Mouse (Mus musculus) heart, embryonic 13.5 days (tissue): Measurements from ENCODE around the gene Olfr1049. TPM values are rescaled to one million over a fixed set of nuclear protein-coding genes. Genes with fewer than 3 reads are reported as not detected.
"Not testable (repeated sequence)": the region's sequence is repeated elsewhere in the genome, so short reads cannot be mapped to it uniquely, and the experiment has no call there.

ENCODE experiments used
- ATAC-seq: fragments of 200-750 bp; cut with Nextera tagmentation; 2 replicates; pipeline ENCODE4 v1.8.0; 2017; ENCODE audit warnings: moderate TSS enrichment; ENCODE audit not compliant: insufficient number of reproducible peaks, low FRiP score, low TSS enrichment; ENCODE audit errors: extremely low read depth
- H3K27ac ChIP-seq: fragments of 300-500 bp; sonication (generic); replicated peaks from 2 replicates; pipeline ENCODE4 v1.5.1; 2015; ENCODE audit warnings: moderate library complexity, mild to moderate bottlenecking, inconsistent platforms
- H3K27me3 ChIP-seq: fragments of 300-500 bp; sonication (generic); replicated peaks from 2 replicates; pipeline ENCODE4 v1.6.1; 2015; ENCODE audit warnings: mild to moderate bottlenecking, inconsistent platforms
- H3K36me3 ChIP-seq: fragments of 300-500 bp; sonication (generic); 2 replicates; pipeline ENCODE4 v1.6.1; 2015; ENCODE audit warnings: mild to moderate bottlenecking, inconsistent platforms
- H3K4me1 ChIP-seq: fragments of 300-500 bp; sonication (generic); 2 replicates; pipeline ENCODE4 v1.6.1; 2015; ENCODE audit warnings: inconsistent platforms
- H3K4me2 ChIP-seq: fragments of 300-500 bp; sonication (generic); 2 replicates; pipeline ENCODE4 v1.6.1; 2015; ENCODE audit warnings: inconsistent platforms, mild to moderate bottlenecking, moderate library complexity
- H3K4me3 ChIP-seq: fragments of 300-500 bp; sonication (generic); 2 replicates; pipeline ENCODE4 v1.5.1; 2015; ENCODE audit warnings: moderate library complexity, mild to moderate bottlenecking, inconsistent platforms
- H3K9ac ChIP-seq: fragments of 300-500 bp; sonication (generic); 2 replicates; pipeline ENCODE4 v1.6.1; 2015; ENCODE audit warnings: inconsistent platforms, mild to moderate bottlenecking, moderate library complexity
- H3K9me3 ChIP-seq: fragments of 300-500 bp; sonication (generic); 2 replicates; pipeline ENCODE4 v1.6.1; 2016; ENCODE audit warnings: inconsistent platforms
- WGBS: fragments of 180-500 bp; shearing (Covaris S2); methylation state at CpG from one replicate; pipeline ENCODE4 v1.1.7; 2015; ENCODE audit warnings: mixed read lengths; 5-methylcytosine and 5-hydroxymethylcytosine counted together
- polyA plus RNA-seq: library from polyadenylated mRNA; unstranded; fragments of >200 nt; fragmentation: Nextera tagmentation; extraction: Ambion mirVana; gene quantifications from 2 replicates; pipeline ENCODE4 v1.2.1, GENCODE M21; 2015

Olfr1049 gene
- not detected in 2 replicates for polyA plus RNA-seq

DNA sequence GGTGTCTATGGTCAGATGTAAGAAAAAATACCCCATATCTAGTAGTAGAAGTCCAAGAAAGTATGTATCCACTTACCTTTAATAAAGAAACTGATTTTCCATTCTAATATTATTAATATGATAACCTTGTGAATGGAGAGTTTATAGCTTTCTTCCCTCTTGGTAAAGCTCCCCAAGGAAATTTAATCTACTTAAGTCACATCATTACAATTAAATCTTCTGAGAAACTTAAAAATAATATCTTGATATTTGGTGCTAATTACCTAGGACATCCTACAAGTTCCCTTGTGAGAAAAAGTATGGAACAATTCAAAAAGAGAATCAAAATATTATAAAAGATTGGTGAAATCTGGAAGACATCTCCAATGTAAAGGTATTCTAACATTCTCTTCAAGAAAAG lies at the start of gene Olfr1049:
Gene Olfr1049 (minus strand): TSS at position 101 of the 400 bp plus-strand sequence.
- not testable (repeated sequence) for H3K9me3 ChIP-seq, H3K27ac ChIP-seq, H3K27me3 ChIP-seq, H3K4me1 ChIP-seq, ATAC-seq, H3K4me2 ChIP-seq, H3K36me3 ChIP-seq, H3K9ac ChIP-seq, H3K4me3 ChIP-seq

DNA sequence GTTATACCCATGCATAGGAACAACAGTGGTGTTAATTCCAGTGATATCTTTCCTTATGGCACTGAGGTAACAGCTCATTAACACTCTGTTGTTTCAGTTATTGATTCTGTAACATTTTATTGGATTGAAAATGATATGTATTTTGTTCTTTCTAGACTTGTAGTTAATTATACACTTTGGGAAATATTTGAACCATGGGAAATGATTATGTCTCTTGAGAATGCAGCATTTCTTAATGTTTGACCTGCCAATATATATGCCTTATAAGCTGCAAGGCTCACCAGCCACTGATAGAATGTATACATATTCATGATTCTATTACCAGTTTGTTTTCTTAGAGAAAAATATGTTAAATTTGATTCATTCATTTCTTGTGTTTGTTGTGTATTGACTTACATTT lies 34.0 kb upstream of the Olfr1049 start, which contains the start of gene Olfr1052:
Gene Olfr1052 (plus strand): TSS at position 301 of the 400 bp plus-strand sequence.
- no peaks in the 10 kb centered on the region for H3K9me3 ChIP-seq
- H3K9ac ChIP-seq = no peak within 1 kb of the TSS
- no peak for ATAC-seq
- no peak within 1 kb of the TSS for H3K27ac ChIP-seq
- H3K4me3 ChIP-seq = no peak within 1 kb of the TSS
- H3K36me3 ChIP-seq = no peaks in the 10 kb centered on the region
- H3K4me1 ChIP-seq = no peaks in the 10 kb centered on the region
- no peaks in the 10 kb centered on the region for H3K27me3 ChIP-seq
- no peak within 1 kb of the TSS for H3K4me2 ChIP-seq

DNA sequence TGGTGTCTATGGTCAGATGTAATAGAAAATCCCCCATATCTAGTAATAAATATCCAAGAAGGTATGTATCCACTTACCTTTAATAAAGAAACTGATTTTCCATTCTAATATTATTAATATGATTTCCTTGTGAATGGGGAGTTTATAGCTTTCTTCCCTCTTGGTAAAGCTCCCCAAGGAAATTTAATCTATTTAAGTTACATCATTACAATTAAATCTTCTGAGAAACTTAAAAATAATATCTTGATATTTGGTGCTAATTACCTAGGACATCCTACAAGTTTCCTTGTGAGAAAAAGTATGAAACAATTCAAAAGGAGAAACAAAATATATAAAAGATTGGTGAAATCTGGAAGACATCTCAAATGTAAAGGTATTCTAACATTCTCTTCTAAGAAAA lies 20.9 kb upstream of the Olfr1049 start, which contains the start of gene Olfr1051:
Gene Olfr1051 (minus strand): TSS at position 101 of the 400 bp plus-strand sequence.
- H3K9ac ChIP-seq, H3K9me3 ChIP-seq, ATAC-seq, H3K27me3 ChIP-seq, H3K36me3 ChIP-seq, H3K4me2 ChIP-seq, H3K4me3 ChIP-seq, H3K27ac ChIP-seq, H3K4me1 ChIP-seq: not testable (repeated sequence)

DNA sequence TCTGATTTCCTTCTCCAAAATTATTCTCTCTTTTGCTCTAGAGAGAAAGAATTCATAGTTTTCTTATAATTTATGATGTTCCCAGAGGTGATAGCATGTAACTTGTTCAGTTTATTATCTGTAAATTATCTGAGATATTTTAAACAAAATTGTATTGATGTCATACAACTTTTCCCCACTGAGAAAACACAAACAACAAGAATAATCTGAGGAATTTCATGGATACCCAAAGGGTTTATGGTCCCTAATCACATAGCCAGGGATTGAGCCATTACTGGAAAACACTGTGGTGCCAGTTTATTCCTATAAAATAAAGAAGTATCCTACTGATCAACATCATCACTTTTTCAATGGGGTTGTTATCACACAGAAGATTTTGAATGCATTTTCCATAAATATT lies 17.9 kb downstream of the Olfr1049 start, which contains the start of gene Olfr1048:
Gene Olfr1048 (minus strand): TSS at position 101 of the 400 bp plus-strand sequence.
- Histone ChIP-seq H3K9ac (no peak within 1 kb of the TSS), H3K4me3 (no peak within 1 kb of the TSS), H3K27me3 (no peaks in the 10 kb centered on the region), H3K4me1 (no peaks in the 10 kb centered on the region), H3K36me3 (no peaks in the 10 kb centered on the region), H3K9me3 (no peaks in the 10 kb centered on the region; the same call in 1 of the 2 replicates), H3K4me2 (no peak within 1 kb of the TSS), H3K27ac (no peak within 1 kb of the TSS)
- ATAC-seq = no peak

DNA sequence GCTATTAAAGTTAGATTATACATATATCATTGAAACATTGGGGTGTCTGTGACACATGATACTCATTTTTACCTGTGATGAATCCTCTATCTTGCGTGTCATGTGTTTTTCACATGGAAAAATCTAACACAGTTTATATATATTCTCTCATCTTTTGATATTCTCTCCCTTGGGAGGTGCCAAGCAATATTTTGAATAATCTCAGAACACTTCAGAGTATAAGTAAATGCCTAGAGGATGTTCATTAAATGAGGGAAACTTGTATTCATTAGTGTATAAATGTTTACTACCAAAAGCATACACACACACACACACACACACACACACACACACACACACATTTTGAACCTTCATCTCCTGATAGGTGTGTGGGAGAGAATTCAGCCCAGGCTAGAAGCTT lies 26.8 kb downstream of the Olfr1049 start, which contains the start of gene Olfr1047:
Gene Olfr1047 (minus strand): TSS at position 101 of the 400 bp plus-strand sequence.
- Histone ChIP-seq H3K36me3 (no peaks in the 10 kb centered on the region), H3K4me2 (no peak within 1 kb of the TSS), H3K4me1 (no peaks in the 10 kb centered on the region), H3K4me3 (no peak within 1 kb of the TSS), H3K27ac (no peak within 1 kb of the TSS), H3K9me3 (no peaks in the 10 kb centered on the region), H3K9ac (no peak within 1 kb of the TSS), H3K27me3 (no peaks in the 10 kb centered on the region)
- ATAC-seq = no peak
- 69% methylated on average over 1 of the region's 1 CpGs for WGBS

DNA sequence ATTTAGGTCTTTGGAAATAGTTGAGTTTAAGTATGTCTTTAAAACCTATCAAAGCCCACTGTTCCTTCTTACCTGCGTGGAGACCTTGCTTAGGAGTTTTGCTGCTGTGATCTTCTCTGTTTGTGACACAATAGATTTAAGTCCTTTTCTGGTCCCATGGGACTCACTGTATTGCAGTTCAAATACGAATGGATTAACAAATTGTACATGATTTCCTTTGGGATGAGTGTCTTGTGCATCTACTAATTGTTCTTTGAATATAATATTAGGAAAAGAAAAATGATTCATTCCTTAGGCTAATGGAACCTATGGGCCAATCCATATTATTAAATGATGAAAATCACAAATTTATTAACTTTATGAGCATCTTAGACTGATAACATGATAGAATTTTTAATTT lies 38.9 kb downstream of the Olfr1049 start, which contains the start of gene Olfr1046:
Gene Olfr1046 (minus strand): TSS at position 101 of the 400 bp plus-strand sequence.
- 51% methylated on average over 2 of the region's 2 CpGs for WGBS
- H3K27me3 ChIP-seq = no peaks in the 10 kb centered on the region
- no peaks in the 10 kb centered on the region for H3K4me1 ChIP-seq
- no peak within 1 kb of the TSS for H3K9ac ChIP-seq
- no peak within 1 kb of the TSS for H3K4me2 ChIP-seq
- H3K9me3 ChIP-seq = no peaks in the 10 kb centered on the region
- H3K4me3 ChIP-seq = no peak within 1 kb of the TSS
- no peaks in the 10 kb centered on the region for H3K36me3 ChIP-seq
- no peak within 1 kb of the TSS for H3K27ac ChIP-seq
- ATAC-seq = no peak

Other genes with a start within 250 kb of the Olfr1049 start
- 2.2 and 2.3 TPM in 2 replicates for gene Olfr1033, start 237.7 kb downstream of the Olfr1049 start, polyA plus RNA-seq
- 0.13 TPM in 1 of 2 replicates, not detected in the other for gene Olfr1034, start 212.5 kb downstream of the Olfr1049 start, polyA plus RNA-seq
- gene Olfr1036, start 184.3 kb downstream of the Olfr1049 start, polyA plus RNA-seq = not detected in 2 replicates
- not detected in 2 replicates for gene Olfr1037, start 170.9 kb downstream of the Olfr1049 start, polyA plus RNA-seq
- gene Olfr1039, start 122.4 kb downstream of the Olfr1049 start, polyA plus RNA-seq = not detected in 2 replicates
- not detected in 2 replicates for gene Olfr1040, start 111.6 kb downstream of the Olfr1049 start, polyA plus RNA-seq
- not detected in 2 replicates for gene Olfr1042, start 96.5 kb downstream of the Olfr1049 start, polyA plus RNA-seq
- not detected in 2 replicates for gene Olfr1043, start 90.8 kb downstream of the Olfr1049 start, polyA plus RNA-seq
- not detected in 2 replicates for gene Olfr1044, start 80.5 kb downstream of the Olfr1049 start, polyA plus RNA-seq
- not detected in 2 replicates for gene Olfr52, start 72.6 kb downstream of the Olfr1049 start, polyA plus RNA-seq
- not detected in 2 replicates for gene Olfr1045, start 55.3 kb downstream of the Olfr1049 start, polyA plus RNA-seq
- not detected in 2 replicates for gene Olfr1046, start 39.0 kb downstream of the Olfr1049 start, polyA plus RNA-seq
- not detected in 2 replicates for gene Olfr1047, start 26.9 kb downstream of the Olfr1049 start, polyA plus RNA-seq
- gene Olfr1048, start 18.0 kb downstream of the Olfr1049 start, polyA plus RNA-seq = not detected in 2 replicates
- gene Olfr1051, start 20.8 kb upstream of the Olfr1049 start, polyA plus RNA-seq = not detected in 2 replicates
- not detected in 2 replicates for gene Olfr1052, start 34.1 kb upstream of the Olfr1049 start, polyA plus RNA-seq
- not detected in 2 replicates for gene Olfr1053, start 57.0 kb upstream of the Olfr1049 start, polyA plus RNA-seq
- not detected in 2 replicates for gene Olfr1054, start 77.1 kb upstream of the Olfr1049 start, polyA plus RNA-seq
- not detected in 2 replicates for gene Olfr1055, start 92.0 kb upstream of the Olfr1049 start, polyA plus RNA-seq
- not detected in 2 replicates for gene Olfr1056, start 104.1 kb upstream of the Olfr1049 start, polyA plus RNA-seq
- not detected in 2 replicates for gene Olfr1057, start 120.1 kb upstream of the Olfr1049 start, polyA plus RNA-seq
- gene Olfr1058, start 130.2 kb upstream of the Olfr1049 start, polyA plus RNA-seq = not detected in 2 replicates
- not detected in 2 replicates for gene Olfr1061, start 155.7 kb upstream of the Olfr1049 start, polyA plus RNA-seq
- gene Olfr1062, start 168.4 kb upstream of the Olfr1049 start, polyA plus RNA-seq = not detected in 2 replicates
- not detected in 2 replicates for gene Olfr1065, start 192.3 kb upstream of the Olfr1049 start, polyA plus RNA-seq
- gene Olfr1066, start 197.9 kb upstream of the Olfr1049 start, polyA plus RNA-seq = not detected in 2 replicates
- gene Olfr228, start 229.1 kb upstream of the Olfr1049 start, polyA plus RNA-seq = not detected in 2 replicates